ENCODE assay signal across 8 mouse cellular contexts in the genomic region with DNA sequence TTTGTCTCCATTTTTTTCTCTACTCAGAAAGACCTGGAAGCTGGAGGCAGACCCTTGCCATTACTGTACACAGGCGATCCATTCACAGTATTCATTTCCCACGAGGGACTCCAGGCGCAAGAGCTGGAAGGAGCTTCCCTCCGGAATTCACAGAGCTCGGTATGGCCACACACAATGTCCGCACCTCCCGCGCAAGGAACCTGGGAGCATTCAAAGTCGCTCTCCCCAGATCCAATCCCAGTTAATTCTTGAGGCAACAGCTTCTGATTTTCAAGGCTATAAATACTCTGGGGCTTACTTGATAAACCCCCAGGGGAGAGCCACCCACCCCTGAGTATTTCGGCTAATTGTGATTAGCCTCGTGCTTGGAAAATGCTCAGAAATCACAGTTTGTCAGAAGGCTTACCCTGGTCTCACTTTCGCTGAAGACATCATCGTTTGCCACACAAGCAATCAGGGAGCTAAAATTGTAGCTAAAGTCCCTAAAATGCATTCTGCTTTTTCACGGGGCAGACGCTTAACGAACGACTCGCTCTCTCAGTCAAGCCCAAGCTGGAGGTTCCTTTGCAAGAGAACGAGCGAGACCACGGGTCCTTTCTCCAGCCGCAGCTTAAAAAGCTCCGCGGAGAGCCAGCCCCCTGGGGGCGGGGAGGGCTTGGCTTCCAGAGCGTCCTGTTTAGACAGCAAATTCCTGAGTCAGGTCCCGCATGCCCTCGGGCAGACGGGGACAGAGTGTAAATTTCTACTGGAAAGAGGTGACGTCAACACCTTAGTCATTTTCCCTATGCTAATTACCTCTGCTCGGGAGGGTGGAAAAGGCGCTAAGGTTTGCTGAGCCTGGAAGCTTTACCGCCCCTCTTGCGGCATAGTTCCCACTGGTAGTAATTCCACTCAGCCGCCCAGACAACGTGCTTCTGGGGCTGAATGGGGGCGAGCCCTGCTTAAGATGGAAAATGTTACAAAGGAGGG. TPM values are rescaled to one million over a fixed set of nuclear protein-coding genes. Genes with fewer than 3 reads are reported as not detected.
DNase-seq lines count a peak whose midpoint lies in the region; ATAC-seq and TF ChIP-seq lines count a peak whose summit lies in the region.

No protein-coding gene starts in this region.

- peak overlapping the region; percentile 48 for H3K4me3 ChIP-seq in embryonic fibroblast, embryonic 13.5 days (ENCODE audit: insufficient read depth, low read length)
- H3K4me3 ChIP-seq in heart, embryonic 10.5 days: peak overlapping the region; percentile 70
- peak overlapping the region; percentile 45 for H3K4me3 ChIP-seq in limb, embryonic 13.5 days
- peak overlapping the region; percentile 36 for H3K4me3 ChIP-seq in midbrain, embryonic 14.5 days (replicated peaks; ENCODE audit: low read depth, low read length)
- peak overlapping the region; percentile 44 for H3K4me3 ChIP-seq in stomach, embryonic 15.5 days (replicated peaks)

- TF ChIP-seq CTCF in embryonic fibroblast, embryonic 13.5 days (IDR thresholded peaks at IDR 0.05; ENCODE audit: borderline replicate concordance, insufficient read depth, low read length): no peak

- WGBS in heart, embryonic 10.5 days: under 1% methylated on average over 37 of the region's 37 CpGs
- WGBS in limb, embryonic 13.5 days: under 1% methylated on average over 37 of the region's 37 CpGs
- WGBS in midbrain, embryonic 14.5 days: under 1% methylated on average over 37 of the region's 37 CpGs
- WGBS in stomach, embryonic 15.5 days: 1% methylated on average over 37 of the region's 37 CpGs

- DNase-seq in thymus, adult 18-20 months: peak; percentile 8
- DNase-seq in thymus, postnatal 10 days (ENCODE audit: low spot score in 2 of 2): no peak
- peak; percentile 96 for DNase-seq in heart, embryonic 10.5 days (ENCODE audit: low spot score)
- peak; percentile 97 for DNase-seq in kidney, adult 9 months
- peak; percentile 91 for DNase-seq in midbrain, embryonic 14.5 days

- H3K9me3 ChIP-seq in heart, embryonic 10.5 days: no peaks in the 10 kb centered on the region
- H3K9me3 ChIP-seq in limb, embryonic 13.5 days: no peaks in the 10 kb centered on the region
- no peaks in the 10 kb centered on the region for H3K9me3 ChIP-seq in midbrain, embryonic 14.5 days (ENCODE audit: control insufficient read depth, low read length)
- H3K9me3 ChIP-seq in stomach, embryonic 15.5 days: no peaks in the 10 kb centered on the region

- peaks cover 10% of the 10 kb centered on the region for H3K4me1 ChIP-seq in embryonic fibroblast, embryonic 13.5 days (ENCODE audit: control insufficient read depth, insufficient read depth, low read length)
- H3K4me1 ChIP-seq in heart, embryonic 10.5 days: peaks cover 85% of the 10 kb centered on the region
- peaks cover 63% of the 10 kb centered on the region for H3K4me1 ChIP-seq in limb, embryonic 13.5 days
- H3K4me1 ChIP-seq in midbrain, embryonic 14.5 days (ENCODE audit: control insufficient read depth, insufficient read depth, low read length): peaks cover 24% of the 10 kb centered on the region
- peaks cover 45% of the 10 kb centered on the region for H3K4me1 ChIP-seq in stomach, embryonic 15.5 days

- peak overlapping the region; percentile 39 for H3K27ac ChIP-seq in embryonic fibroblast, embryonic 13.5 days (ENCODE audit: insufficient read depth, low read length)
- H3K27ac ChIP-seq in heart, embryonic 10.5 days: peak overlapping the region; percentile 95
- H3K27ac ChIP-seq in limb, embryonic 13.5 days: peak overlapping the region; percentile 80
- peak overlapping the region; percentile 73 for H3K27ac ChIP-seq in midbrain, embryonic 14.5 days (replicated peaks; ENCODE audit: low read depth, low read length)
- peak overlapping the region; percentile 85 for H3K27ac ChIP-seq in stomach, embryonic 15.5 days

- peak; percentile 74 for TF ChIP-seq POLR2A in embryonic fibroblast, embryonic 13.5 days (IDR thresholded peaks at IDR 0.05; ENCODE audit: low read depth, low read length)

- H3K4me2 ChIP-seq in limb, embryonic 13.5 days (replicated peaks): peak overlapping the region; percentile 81
- H3K4me2 ChIP-seq in midbrain, embryonic 14.5 days (ENCODE audit: low read length): peak overlapping the region; percentile 72
- peak overlapping the region; percentile 79 for H3K4me2 ChIP-seq in stomach, embryonic 15.5 days

- H3K36me3 ChIP-seq in heart, embryonic 10.5 days: peaks cover 26% of the 10 kb centered on the region
- peaks cover 24% of the 10 kb centered on the region for H3K36me3 ChIP-seq in limb, embryonic 13.5 days
- peaks cover 21% of the 10 kb centered on the region for H3K36me3 ChIP-seq in midbrain, embryonic 14.5 days (ENCODE audit: control insufficient read depth, insufficient read depth, low read length)
- H3K36me3 ChIP-seq in stomach, embryonic 15.5 days: peaks cover 11% of the 10 kb centered on the region; the same call in 1 of the 2 replicates

- no peaks in the 10 kb centered on the region for H3K27me3 ChIP-seq in heart, embryonic 10.5 days (ENCODE audit: insufficient read depth, poor library complexity, severe bottlenecking)
- peaks cover 3% of the 10 kb centered on the region; the same call in 1 of the 2 replicates for H3K27me3 ChIP-seq in limb, embryonic 13.5 days
- no peaks in the 10 kb centered on the region for H3K27me3 ChIP-seq in midbrain, embryonic 14.5 days (ENCODE audit: control insufficient read depth, insufficient read depth, low read length)
- no peaks in the 10 kb centered on the region for H3K27me3 ChIP-seq in stomach, embryonic 15.5 days (replicated peaks)

- peak; percentile 68 for ATAC-seq in limb, embryonic 13.5 days (ENCODE audit: low FRiP score, low read depth)
- ATAC-seq in midbrain, embryonic 14.5 days (ENCODE audit: low FRiP score, low TSS enrichment): peak; percentile 77
- peak; percentile 88 for ATAC-seq in stomach, embryonic 15.5 days (ENCODE audit: insufficient read depth, low FRiP score, low read depth)

- H3K9ac ChIP-seq in limb, embryonic 13.5 days: peak overlapping the region; percentile 67
- H3K9ac ChIP-seq in midbrain, embryonic 14.5 days (replicated peaks; ENCODE audit: low read length): peak overlapping the region; percentile 48
- no peak overlapping the region; the same call in 1 of the 2 replicates for H3K9ac ChIP-seq in stomach, embryonic 15.5 days

RNA-seq across cellular contexts. Expression of a gene that starts 40.5 kb away (rescaled TPM):
- polyA plus RNA-seq in embryonic fibroblast, embryonic 13.5 days (2011; ENCODE audit: insufficient read length, low read depth, missing spikeins): not detected in 2 replicates
- 21.3 and 54.9 TPM in 2 replicates for polyA plus RNA-seq in heart, embryonic 10.5 days (2016; fragmentation: Nextera tagmentation; extraction: Ambion mirVana)
- 0.17 and 0.22 TPM in 2 replicates for polyA plus RNA-seq in limb, embryonic 13.5 days (2015; fragmentation: Nextera tagmentation; extraction: Ambion mirVana)
- polyA plus RNA-seq in midbrain, embryonic 14.5 days (2014; fragmentation: Nextera tagmentation; extraction: Ambion mirVana): 0.07 TPM in 1 of 2 replicates, not detected in the other
- 0.22 and 0.60 TPM in 2 replicates for polyA plus RNA-seq in stomach, embryonic 15.5 days (2015; fragmentation: Nextera tagmentation; extraction: Ambion mirVana)

Comparison
In these comparisons a context has a peak if more than half of its experiments do, and no peak if none do; other contexts are left out.
1. DNase-seq: peak in thymus, adult 18-20 months (2 of 2), heart, embryonic 10.5 days (single experiment), kidney, adult 9 months (single experiment) and midbrain, embryonic 14.5 days (single experiment); none in thymus, postnatal 10 days (0 of 2).
2. H3K27ac ChIP-seq: peak in every context shown above with its lines; median percentile 95 in heart, embryonic 10.5 days; 85 in stomach, embryonic 15.5 days; 80 in limb, embryonic 13.5 days; 73 in midbrain, embryonic 14.5 days; 39 in embryonic fibroblast, embryonic 13.5 days.
3. RNA of a gene that starts 40.5 kb away (polyA plus RNA-seq): 21.3 to 54.9 TPM in heart, embryonic 10.5 days; 0.22 to 0.60 TPM in stomach, embryonic 15.5 days, 0.17 to 0.22 TPM in limb, embryonic 13.5 days, not detected in embryonic fibroblast, embryonic 13.5 days and 0.07 TPM in midbrain, embryonic 14.5 days; every median in the first group is over 10 times any median in the second.
4. Peak in every context shown above with its lines, with median percentiles within 50 percentile points of each other: H3K4me3 ChIP-seq, ATAC-seq and H3K4me2 ChIP-seq.